Mouse (Mus musculus) intestine, embryonic 14.5 days (tissue): Measurements from ENCODE around the gene Ap3b2. TPM values are rescaled to one million over a fixed set of nuclear protein-coding genes. Genes with fewer than 3 reads are reported as not detected.
A peak's percentile ranks its signal among the peaks of the same experiment; 100 is the strongest.
"Not testable (repeated sequence)": the region's sequence is repeated elsewhere in the genome, so short reads cannot be mapped to it uniquely, and the experiment has no call there.

Source experiments
- ATAC-seq: fragments of 200-750 bp; cut with Nextera tagmentation; replicated peaks from 2 replicates; pipeline ENCODE4 v1.8.0; 2017; ENCODE audit warnings: low read depth, moderate number of reproducible peaks, moderate TSS enrichment, moderate library complexity; ENCODE audit not compliant: low FRiP score, low TSS enrichment
- DNase-seq: peaks from one replicate; pipeline ENCODE4 v3.0.0-alpha.2; 2018; ENCODE audit warnings: low spot score
- H3K27ac ChIP-seq: fragments of 300-500 bp; sonication (generic); 2 replicates; pipeline ENCODE4 v1.5.1; 2014; ENCODE audit warnings: low read depth, mild to moderate bottlenecking, control low read depth
- H3K27me3 ChIP-seq: fragments of 300-500 bp; sonication (generic); replicated peaks from 2 replicates; pipeline ENCODE4 v1.6.1; 2014; ENCODE audit warnings: low read length, control low read depth; ENCODE audit not compliant: control insufficient read depth, insufficient read depth
- H3K36me3 ChIP-seq: fragments of 300-500 bp; sonication (generic); 2 replicates; pipeline ENCODE4 v1.6.1; 2014; ENCODE audit warnings: low read length, control low read depth; ENCODE audit not compliant: control insufficient read depth, insufficient read depth
- H3K4me1 ChIP-seq: fragments of 300-500 bp; sonication (generic); replicated peaks from 2 replicates; pipeline ENCODE4 v1.6.1; 2014; ENCODE audit warnings: low read length, control low read depth, mixed read lengths; ENCODE audit not compliant: control insufficient read depth, insufficient read depth
- H3K4me2 ChIP-seq: fragments of 300-500 bp; sonication (generic); 2 replicates; pipeline ENCODE4 v1.6.1; 2014; ENCODE audit warnings: low read length
- H3K4me3 ChIP-seq: fragments of 300-500 bp; sonication (generic); 2 replicates; pipeline ENCODE4 v1.5.1; 2014; ENCODE audit warnings: low read depth, low read length, control low read depth, mixed read lengths
- H3K9ac ChIP-seq: fragments of 300-500 bp; sonication (generic); 2 replicates; pipeline ENCODE4 v1.6.1; 2014; ENCODE audit warnings: mild to moderate bottlenecking, low read length
- H3K9me3 ChIP-seq: fragments of 300-500 bp; sonication (generic); 2 replicates; pipeline ENCODE4 v1.6.1; 2016; ENCODE audit warnings: low read length, control low read depth; ENCODE audit not compliant: control insufficient read depth
- WGBS: fragments of 180-500 bp; shearing (Covaris S2); extraction: QIAGEN DNeasy Blood & Tissue Kit; methylation state at CpG from one replicate; pipeline ENCODE4 v1.1.7; 2014; 5-methylcytosine and 5-hydroxymethylcytosine counted together
- polyA plus RNA-seq: library from polyadenylated mRNA; unstranded; fragments of >200 nt; fragmentation: Nextera tagmentation; extraction: Ambion mirVana; gene quantifications from 2 replicates; pipeline ENCODE4 v1.2.1, GENCODE M21; 2014

Gene Ap3b2
- polyA plus RNA-seq, 1 experiment from 2014 or later = 7.4 TPM

GRCm38 (mm10) chr7:81492628-81493027 is 1.1 kb downstream of the Ap3b2 start:
- no peaks in the 10 kb centered on the region for H3K9me3 ChIP-seq
- 0 out of 2 replicates have a peak, but pooled peaks cover 3% of the 10 kb centered on the region for H3K4me1 ChIP-seq
- DNase-seq = no peak
- 51% methylated on average over 9 of the region's 9 CpGs for WGBS
- H3K4me3 ChIP-seq = no peak overlapping the region
- no peaks in the 10 kb centered on the region for H3K36me3 ChIP-seq
- H3K4me2 ChIP-seq = peak overlapping the region; percentile 61
- H3K27ac ChIP-seq = no peak overlapping the region
- no peak for ATAC-seq
- H3K27me3 ChIP-seq = 0 out of 2 replicates have a peak, but pooled peaks cover 14% of the 10 kb centered on the region
- H3K9ac ChIP-seq = no peak overlapping the region

GRCm38 (mm10) chr7:81489649-81490048 is 4.1 kb downstream of the Ap3b2 start:
- Histone ChIP-seq H3K9me3 (no peaks in the 10 kb centered on the region), H3K36me3 (no peaks in the 10 kb centered on the region), H3K4me2 (no peak overlapping the region), H3K9ac (no peak overlapping the region), H3K27me3 (0 out of 2 replicates have a peak, but pooled peaks cover 10% of the 10 kb centered on the region), H3K4me3 (no peak overlapping the region), H3K27ac (no peak overlapping the region), H3K4me1 (0 out of 2 replicates have a peak, but pooled peaks cover 3% of the 10 kb centered on the region)
- no peak for ATAC-seq
- DNase-seq = no peak
- 7% methylated on average over 9 of the region's 9 CpGs for WGBS

GRCm38 (mm10) chr7:81480800-81481199 is 12.9 kb downstream of the Ap3b2 start:
- WGBS = 16% methylated on average over 8 of the region's 8 CpGs
- H3K9ac ChIP-seq = no peak overlapping the region
- H3K36me3 ChIP-seq = no peaks in the 10 kb centered on the region
- no peaks in the 10 kb centered on the region for H3K9me3 ChIP-seq
- peaks cover 22% of the 10 kb centered on the region for H3K27me3 ChIP-seq
- H3K4me3 ChIP-seq = no peak overlapping the region
- H3K4me1 ChIP-seq = no peaks in the 10 kb centered on the region; the same call in 1 of the 2 replicates
- ATAC-seq (no peak), DNase-seq (no peak)
- H3K4me2 ChIP-seq = no peak overlapping the region
- no peak overlapping the region for H3K27ac ChIP-seq

- Histone ChIP-seq H3K36me3 (no peaks in the 10 kb centered on the region), H3K4me1 (no peaks in the 10 kb centered on the region; the same call in 1 of the 2 replicates), H3K27ac (no peak overlapping the region), H3K4me2 (no peak overlapping the region), H3K4me3 (no peak overlapping the region), H3K27me3 (peaks cover 22% of the 10 kb centered on the region), H3K9me3 (no peaks in the 10 kb centered on the region), H3K9ac (no peak overlapping the region)
- no peak for DNase-seq
- WGBS = 64% methylated on average over 3 of the region's 3 CpGs
- no peak for ATAC-seq
Observed at GRCm38 (mm10) chr7:81479531-81480090, 14.1 kb downstream of the Ap3b2 start.

- not testable (repeated sequence) for H3K9ac ChIP-seq, H3K4me3 ChIP-seq, H3K9me3 ChIP-seq, DNase-seq, ATAC-seq, H3K4me1 ChIP-seq, H3K36me3 ChIP-seq, H3K4me2 ChIP-seq, H3K27ac ChIP-seq
- peaks cover 22% of the 10 kb centered on the region for H3K27me3 ChIP-seq
Observed at GRCm38 (mm10) chr7:81478261-81478660, 15.5 kb downstream of the Ap3b2 start.

GRCm38 (mm10) chr7:81476833-81477232 is 16.9 kb downstream of the Ap3b2 start:
- Histone ChIP-seq H3K36me3 (no peaks in the 10 kb centered on the region), H3K4me3 (no peak overlapping the region), H3K4me1 (no peaks in the 10 kb centered on the region; the same call in 1 of the 2 replicates), H3K27ac (no peak overlapping the region), H3K9ac (no peak overlapping the region), H3K27me3 (peaks cover 22% of the 10 kb centered on the region), H3K9me3 (no peaks in the 10 kb centered on the region), H3K4me2 (peak overlapping the region; percentile 15; the same call in 1 of the 2 replicates)
- ATAC-seq (no peak), DNase-seq (peak; percentile 51)
- 4% methylated on average over 24 of the region's 24 CpGs for WGBS

GRCm38 (mm10) chr7:81475221-81475620 is 18.5 kb downstream of the Ap3b2 start:
- H3K36me3 ChIP-seq = no peaks in the 10 kb centered on the region
- WGBS = 75% methylated on average over 3 of the region's 3 CpGs
- no peaks in the 10 kb centered on the region for H3K9me3 ChIP-seq
- ATAC-seq = no peak
- no peak overlapping the region for H3K4me3 ChIP-seq
- peaks cover 22% of the 10 kb centered on the region for H3K27me3 ChIP-seq
- H3K27ac ChIP-seq = no peak overlapping the region
- H3K4me2 ChIP-seq = no peak overlapping the region
- no peak for DNase-seq
- H3K9ac ChIP-seq = no peak overlapping the region
- no peaks in the 10 kb centered on the region; the same call in 1 of the 2 replicates for H3K4me1 ChIP-seq

GRCm38 (mm10) chr7:81464906-81465450 is 28.7 kb downstream of the Ap3b2 start:
- Histone ChIP-seq H3K4me1 (no peaks in the 10 kb centered on the region), H3K9me3 (no peaks in the 10 kb centered on the region), H3K4me3 (no peak overlapping the region), H3K4me2 (no peak overlapping the region), H3K27ac (no peak overlapping the region), H3K27me3 (0 out of 2 replicates have a peak, but pooled peaks cover 10% of the 10 kb centered on the region), H3K36me3 (no peaks in the 10 kb centered on the region), H3K9ac (no peak overlapping the region)
- DNase-seq (no peak), ATAC-seq (no peak)
- WGBS = 72% methylated on average over 9 of the region's 9 CpGs

- Histone ChIP-seq H3K4me1 (no peaks in the 10 kb centered on the region), H3K4me3 (no peak overlapping the region), H3K4me2 (no peak overlapping the region), H3K27ac (no peak overlapping the region), H3K27me3 (0 out of 2 replicates have a peak, but pooled peaks cover 11% of the 10 kb centered on the region), H3K9ac (no peak overlapping the region), H3K36me3 (no peaks in the 10 kb centered on the region), H3K9me3 (no peaks in the 10 kb centered on the region)
- peak; percentile 85 for DNase-seq
- WGBS = 2% methylated on average over 4 of the region's 4 CpGs
- ATAC-seq = no peak
Observed at GRCm38 (mm10) chr7:81464116-81464515, 29.6 kb downstream of the Ap3b2 start.
